Mouse (Mus musculus): Measurements from ENCODE around the gene Dgat2l6. TPM values are rescaled to one million over a fixed set of nuclear protein-coding genes. Genes with fewer than 3 reads are reported as not detected.

The Dgat2l6 gene
- polyA plus RNA-seq, 1 experiment, result not detected

DNA sequence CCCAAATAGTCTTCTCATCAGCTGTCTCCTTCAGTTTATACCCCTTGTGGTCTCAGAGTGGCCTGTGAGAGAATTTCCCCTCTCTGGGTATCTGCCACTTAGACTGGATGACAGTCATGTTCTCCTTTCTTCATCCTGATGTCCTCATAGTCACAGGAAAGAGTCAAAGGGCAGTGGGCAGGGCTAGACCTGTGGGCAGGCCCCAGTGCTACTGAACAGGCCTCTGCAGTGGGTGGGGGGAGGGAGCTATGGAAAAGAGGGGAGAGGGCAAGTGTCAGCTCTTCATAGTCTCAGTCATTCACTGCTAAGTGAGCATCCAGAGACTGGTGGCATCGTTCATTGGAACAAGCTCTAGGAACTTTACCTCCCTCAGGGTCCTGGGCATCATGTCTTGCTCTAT lies 47.3 kb downstream of the Dgat2l6 start, which contains the start of gene Awat1:
Gene Awat1 (plus strand): TSS at position 301 of the 400 bp plus-strand sequence.
- TF ChIP-seq POLR2A (IDR thresholded peaks at IDR 0.05; ENCODE audit: low read depth, low read length) (no peak), CTCF (IDR thresholded peaks at IDR 0.05; ENCODE audit: extremely low read depth, insufficient read depth, insufficient read length, insufficient replicate concordance) (no peak)
- Histone ChIP-seq H3K36me3 (ENCODE audit: control insufficient read depth, insufficient read depth, low read length) (no peaks in the 10 kb centered on the region), H3K4me1 (ENCODE audit: control insufficient read depth, insufficient read depth, insufficient read length) (no peaks in the 10 kb centered on the region), H3K27ac (ENCODE audit: insufficient read depth, low read length) (no peak within 1 kb of the TSS), H3K4me3 (ENCODE audit: extremely low read depth, insufficient read depth, insufficient read length) (no peak within 1 kb of the TSS), H3K27me3 (ENCODE audit: control insufficient read depth, insufficient read depth, low read length) (no peaks in the 10 kb centered on the region)
- WGBS, result 84% methylated on average over 1 of the region's 1 CpGs
- no peak for DNase-seq (ENCODE audit: low read depth in 1 of 2, low spot score in 2 of 2)

GRCm38 (mm10) chrX:100594791-100595190 lies 70.2 kb downstream of the Dgat2l6 start, which contains the start of gene P2ry4:
Gene P2ry4 (minus strand): TSS chrX:100594869.
- Histone ChIP-seq H3K27me3 (ENCODE audit: control insufficient read depth, insufficient read depth, low read length) (no peaks in the 10 kb centered on the region), H3K4me3 (ENCODE audit: extremely low read depth, insufficient read depth, insufficient read length) (no peak within 1 kb of the TSS), H3K27ac (ENCODE audit: insufficient read depth, low read length) (no peak within 1 kb of the TSS), H3K4me1 (ENCODE audit: control insufficient read depth, insufficient read depth, insufficient read length) (no peaks in the 10 kb centered on the region), H3K36me3 (ENCODE audit: control insufficient read depth, insufficient read depth, low read length) (no peaks in the 10 kb centered on the region)
- no peak for DNase-seq (ENCODE audit: low read depth in 1 of 2, low spot score in 2 of 2)
- TF ChIP-seq CTCF (IDR thresholded peaks at IDR 0.05; ENCODE audit: extremely low read depth, insufficient read depth, insufficient read length, insufficient replicate concordance), result no peak
- no peak for TF ChIP-seq POLR2A (IDR thresholded peaks at IDR 0.05; ENCODE audit: low read depth, low read length)
- WGBS, result 62% methylated on average over 4 of the region's 4 CpGs

Other genes with a start within 250 kb of the Dgat2l6 start
- gene Otud6a, start 95.8 kb upstream of the Dgat2l6 start, polyA plus RNA-seq (2012; rRNA removed), result not detected in 2 replicates
- gene Awat2, start 82.1 kb upstream of the Dgat2l6 start, polyA plus RNA-seq (2012; rRNA removed), result 0.20 and 0.26 TPM in 2 replicates
- 9.7 and 11.5 TPM in 2 replicates for gene Igbp1, start 30.5 kb upstream of the Dgat2l6 start, polyA plus RNA-seq (2012; rRNA removed)
- gene Awat1, start 47.4 kb downstream of the Dgat2l6 start, polyA plus RNA-seq (2012; rRNA removed), result not detected in 2 replicates
- gene P2ry4, start 70.0 kb downstream of the Dgat2l6 start, polyA plus RNA-seq (2012; rRNA removed), result not detected in 2 replicates
- gene Arr3, start 80.7 kb downstream of the Dgat2l6 start, polyA plus RNA-seq (2012; rRNA removed), result not detected in 2 replicates
- gene Kif4, start 100.9 kb downstream of the Dgat2l6 start, polyA plus RNA-seq (2012; rRNA removed), result 0.92 and 1.2 TPM in 2 replicates
- gene Pdzd11, start 101.7 kb downstream of the Dgat2l6 start, polyA plus RNA-seq (2012; rRNA removed), result 6.9 and 7.7 TPM in 2 replicates
- 139 and 153 TPM in 2 replicates for gene Gdpd2, start 205.0 kb downstream of the Dgat2l6 start, polyA plus RNA-seq (2012; rRNA removed)
- 3.0 and 3.1 TPM in 2 replicates for gene Dlg3, start 242.9 kb downstream of the Dgat2l6 start, polyA plus RNA-seq (2012; rRNA removed)

All from spleen, adult 2 months (tissue).